Mouse (Mus musculus) kidney, adult 11 months (tissue): Measurements from ENCODE around the gene Bhlha15.
A peak's percentile ranks its signal among the peaks of the same experiment; 100 is the strongest.

Experiments
- DNase-seq: peaks from one replicate; pipeline ENCODE4 v3.0.0; 2022

The Bhlha15 gene

GRCm38 (mm10) chr5:144192673-144193072, 2.6 kb downstream of the Bhlha15 start:
- no peak for DNase-seq

GRCm38 (mm10) chr5:144194416-144194815, 4.3 kb downstream of the Bhlha15 start:
- DNase-seq, result no peak

GRCm38 (mm10) chr5:144195567-144195966, 5.5 kb downstream of the Bhlha15 start:
- DNase-seq, result no peak

GRCm38 (mm10) chr5:144200616-144201015, 10.5 kb downstream of the Bhlha15 start:
- no peak for DNase-seq

- DNase-seq, result no peak
Observed at GRCm38 (mm10) chr5:144202430-144202829, 12.3 kb downstream of the Bhlha15 start.

- DNase-seq, result no peak
Observed at GRCm38 (mm10) chr5:144203398-144203959, 13.4 kb downstream of the Bhlha15 start.

- no peak for DNase-seq
Observed at GRCm38 (mm10) chr5:144204303-144204702, 14.2 kb downstream of the Bhlha15 start.

- DNase-seq, result peak; percentile 30
Observed at GRCm38 (mm10) chr5:144204911-144205310, 14.8 kb downstream of the Bhlha15 start.

GRCm38 (mm10) chr5:144206069-144206468, 16.0 kb downstream of the Bhlha15 start:
- DNase-seq, result no peak

- DNase-seq, result no peak
Observed at GRCm38 (mm10) chr5:144207478-144207877, 17.4 kb downstream of the Bhlha15 start.

GRCm38 (mm10) chr5:144214453-144214852, 24.4 kb downstream of the Bhlha15 start:
- no peak for DNase-seq

- no peak for DNase-seq
Observed at GRCm38 (mm10) chr5:144215992-144216391, 25.9 kb downstream of the Bhlha15 start.

- DNase-seq, result no peak
Observed at GRCm38 (mm10) chr5:144218061-144218460, 28.0 kb downstream of the Bhlha15 start.

GRCm38 (mm10) chr5:144219306-144219705, 29.2 kb downstream of the Bhlha15 start:
- peak; percentile 31 for DNase-seq

- no peak for DNase-seq
Observed at GRCm38 (mm10) chr5:144219936-144220335, 29.9 kb downstream of the Bhlha15 start.

- peak; percentile 41 for DNase-seq
Observed at GRCm38 (mm10) chr5:144221305-144221704, 31.2 kb downstream of the Bhlha15 start.

GRCm38 (mm10) chr5:144222811-144223502, 32.9 kb downstream of the Bhlha15 start:
- peak; percentile 55 for DNase-seq

- peak; percentile 96 for DNase-seq
Observed at GRCm38 (mm10) chr5:144223503-144223862, 33.4 kb downstream of the Bhlha15 start, which contains the start of gene Tecpr1. Tecpr1 (minus strand) TSS chr5:144223615.

GRCm38 (mm10) chr5:144223899-144224816, 34.1 kb downstream of the Bhlha15 start:
- no peak for DNase-seq

- DNase-seq, result no peak
Observed at GRCm38 (mm10) chr5:144226220-144226619, 36.1 kb downstream of the Bhlha15 start.

GRCm38 (mm10) chr5:144230216-144230615, 40.1 kb downstream of the Bhlha15 start:
- no peak for DNase-seq

GRCm38 (mm10) chr5:144231410-144231809, 41.3 kb downstream of the Bhlha15 start:
- no peak for DNase-seq

GRCm38 (mm10) chr5:144232531-144232930, 42.4 kb downstream of the Bhlha15 start:
- no peak for DNase-seq

GRCm38 (mm10) chr5:144234222-144234621, 44.1 kb downstream of the Bhlha15 start:
- DNase-seq, result no peak
